Mouse (Mus musculus) E14TG2a.4 (cell line): ENCODE measurements around the gene Ino80e.

Experiments used
- CTCF ChIP-seq: conservative IDR thresholded peaks from 2 replicates; pipeline ENCODE4 v1.5.1; 2014; ENCODE audit warnings: low read length
- POU5F1 ChIP-seq: IDR thresholded peaks from 2 replicates; pipeline ENCODE4 v1.6.1; 2014; ENCODE audit warnings: low read length, borderline replicate concordance

DNA sequence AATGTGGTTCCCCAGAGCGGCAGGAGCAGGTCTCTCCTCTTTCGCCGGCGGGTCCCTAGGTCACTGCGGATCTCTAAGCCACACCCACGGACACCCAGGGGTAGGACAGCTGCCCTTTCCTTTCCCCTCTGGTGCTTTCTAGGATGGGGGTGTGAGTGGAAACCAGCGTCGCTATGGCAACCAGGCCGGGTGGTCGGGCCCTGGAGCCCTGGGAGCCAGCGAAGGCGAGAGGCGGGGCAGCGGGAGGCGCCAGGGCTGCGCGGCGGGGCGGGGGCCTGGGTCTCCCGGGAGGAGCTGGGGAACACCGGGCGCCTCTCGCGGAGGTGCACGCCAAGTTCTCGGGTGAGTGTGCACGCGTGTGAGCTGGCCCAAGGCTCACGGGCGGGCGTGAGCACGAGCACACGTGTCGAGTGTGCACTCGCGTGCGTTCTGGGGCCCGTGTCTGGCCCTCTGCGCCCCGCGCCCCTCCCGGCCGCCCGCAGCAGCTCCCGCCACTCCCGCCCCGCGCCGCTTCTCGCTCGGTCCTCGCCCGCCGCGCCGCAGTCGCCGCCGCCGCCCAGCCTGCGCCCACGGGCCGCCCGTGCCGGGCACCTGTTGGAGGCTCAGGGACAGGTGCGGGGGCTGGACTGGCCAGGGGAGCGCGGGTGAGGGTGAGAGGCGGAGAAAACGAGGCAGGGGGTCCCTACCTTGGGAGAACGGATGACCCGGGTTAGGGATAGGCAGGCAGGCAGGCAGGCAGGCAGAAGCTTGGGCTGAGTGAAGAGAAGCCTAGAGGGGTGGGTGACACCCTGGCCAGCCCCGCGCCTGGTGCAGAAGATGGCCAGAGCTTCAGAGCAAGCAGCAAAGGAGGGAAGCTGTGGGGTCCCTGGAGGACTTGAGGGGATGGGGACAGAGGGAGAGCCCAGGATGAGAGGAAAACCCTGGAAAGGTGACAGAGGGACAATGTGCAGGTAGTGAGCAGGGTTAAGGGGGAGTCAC, 14.5 kb downstream of the Ino80e start:
- no peak for TF ChIP-seq CTCF
- TF ChIP-seq POU5F1: no peak
